Mouse (Mus musculus) embryonic fibroblast, embryonic 13.5 days (primary cell): ENCODE data around the gene Veph1.

ENCODE experiments used
- CTCF ChIP-seq: IDR thresholded peaks from 2 replicates; pipeline ENCODE4 v1.5.1; 2011; ENCODE audit warnings: mild to moderate bottlenecking, control low read depth, low read length, moderate library complexity, borderline replicate concordance; ENCODE audit not compliant: insufficient read depth
- POLR2A ChIP-seq: IDR thresholded peaks from 2 replicates; pipeline ENCODE4 v1.6.1; 2011; ENCODE audit warnings: low read depth, mild to moderate bottlenecking, control low read depth, low read length, moderate library complexity

- no peak for TF ChIP-seq POLR2A
- no peak for TF ChIP-seq CTCF
Observed at GRCm38 (mm10) chr3:66215759-66216158, 80.9 kb downstream of the Veph1 start.
